Mouse (Mus musculus): ENCODE data around the gene Vwa8. TPM values are rescaled to one million over a fixed set of nuclear protein-coding genes. Genes with fewer than 3 reads are reported as not detected.

The Vwa8 gene
- 10 to 100 TPM; 29.4 to 31.0 TPM for total RNA-seq (2021)
- long read RNA-seq, experiment 1, full-length matches to known transcripts: 4 of 9 reads
- long read RNA-seq, experiment 1, partial matches to known transcripts: 3 of 9 reads
- long read RNA-seq, experiment 1, other reads (novel, unspliced or antisense): 2 of 9 reads
- long read RNA-seq, experiment 2, partial matches to known transcripts: 2 of 8 reads
- long read RNA-seq, experiment 2, other reads (novel, unspliced or antisense): 3 of 8 reads

DNA sequence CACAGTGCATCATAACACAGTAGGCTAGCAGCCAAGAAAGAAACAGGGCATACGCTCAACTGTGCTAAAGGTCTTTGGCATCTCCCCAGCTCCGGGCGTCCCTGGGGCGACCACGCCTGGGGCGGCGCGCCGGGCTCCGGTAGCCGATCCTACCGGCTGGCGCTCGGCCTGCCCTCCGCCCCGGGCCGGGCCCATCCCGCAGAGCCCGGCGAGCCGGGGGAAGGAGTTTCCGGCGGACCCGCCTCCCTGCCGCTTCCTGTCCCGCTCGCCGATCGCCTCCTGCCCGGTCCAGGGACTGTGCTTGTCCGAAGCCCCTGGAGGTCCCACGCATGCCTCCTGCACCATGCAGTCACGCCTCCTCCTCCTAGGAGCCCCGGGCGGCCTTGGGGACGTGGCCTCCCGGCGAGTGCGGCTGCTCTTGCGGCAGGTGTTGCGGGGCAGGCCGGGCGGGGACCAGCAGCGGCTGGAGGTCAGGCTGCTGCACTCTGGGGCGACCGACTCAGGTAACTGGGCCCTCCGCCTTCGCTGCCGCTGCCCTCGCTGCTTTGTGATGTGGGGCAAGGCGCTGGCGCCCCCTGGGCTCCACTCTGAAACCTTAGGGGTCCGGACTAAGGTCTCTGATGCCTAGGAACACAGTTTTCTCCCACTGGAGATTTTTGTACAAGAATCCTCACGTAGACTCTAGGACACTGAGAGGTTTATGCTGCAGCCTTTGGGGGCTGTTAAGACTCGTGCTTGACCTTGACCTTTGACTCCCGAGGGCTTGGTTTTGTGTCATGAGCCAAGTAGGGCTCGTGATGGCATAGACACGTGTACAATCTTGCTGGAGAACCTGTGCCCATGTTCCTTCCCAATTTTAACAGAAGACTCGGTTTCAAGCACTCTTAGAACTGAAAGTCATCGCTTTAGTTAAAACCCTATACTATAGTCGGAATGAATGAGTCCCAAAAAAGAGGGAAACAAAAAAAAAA lies at the start of gene Vwa8:
Gene Vwa8 (plus strand): TSS at position 112 of the 971 bp plus-strand sequence.
- peak; percentile 53 to 73 for DNase-seq (ENCODE audit: low spot score in 2 of 2)
- peak within 1 kb of the TSS; percentile 95 for H3K27ac ChIP-seq
- peak within 1 kb of the TSS; percentile 93 for H3K4me3 ChIP-seq
- TF ChIP-seq CTCF (conservative IDR thresholded peaks at IDR 0.05): peak; percentile 66

DNA sequence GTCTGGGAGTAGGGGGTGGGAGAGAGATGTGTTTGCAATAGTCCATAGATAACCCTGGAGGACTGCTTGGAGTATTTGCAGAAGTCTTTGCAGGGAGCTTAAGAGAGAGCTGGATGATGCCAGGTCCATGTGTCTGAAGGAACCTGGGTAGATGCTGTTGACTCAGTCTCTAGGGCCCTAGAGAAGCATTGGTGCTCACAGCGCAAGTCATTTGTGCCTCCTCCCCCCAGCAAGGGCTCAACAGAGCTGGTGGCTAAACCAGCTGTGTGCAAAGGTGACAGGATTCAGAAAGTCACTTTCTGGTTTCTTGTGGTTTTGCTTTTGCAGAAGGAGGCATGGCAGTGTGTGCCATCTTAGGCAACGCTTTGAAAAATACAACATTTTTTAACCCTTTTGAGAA lies 46.5 kb upstream of the Vwa8 start:
- Histone ChIP-seq H3K27ac (no peak overlapping the region), H3K4me3 (no peak overlapping the region)
- DNase-seq (ENCODE audit: low spot score in 2 of 2): no peak
- TF ChIP-seq CTCF (conservative IDR thresholded peaks at IDR 0.05): no peak

DNA sequence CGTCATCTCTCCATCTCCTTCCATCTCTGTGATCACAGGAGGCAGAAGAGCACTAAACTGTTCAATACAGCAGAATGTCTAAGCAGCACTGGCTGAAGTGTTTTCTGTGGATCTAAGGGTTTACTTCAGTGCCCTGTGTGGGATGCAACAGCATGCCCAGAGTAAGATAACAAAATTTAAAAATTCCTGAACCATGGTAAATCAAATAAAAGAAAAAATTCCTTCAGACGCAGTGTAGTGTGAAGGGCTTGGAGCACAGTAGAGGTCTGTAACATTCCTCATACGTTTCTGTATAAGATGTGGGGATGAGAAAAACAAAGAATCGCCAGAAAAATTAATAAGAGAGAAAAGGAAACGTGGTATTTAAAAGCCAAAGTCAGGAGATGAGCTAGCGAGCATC lies 44.9 kb upstream of the Vwa8 start:
- no peak overlapping the region for H3K4me3 ChIP-seq
- no peak overlapping the region for H3K27ac ChIP-seq
- DNase-seq (ENCODE audit: low spot score in 2 of 2): no peak
- TF ChIP-seq CTCF (conservative IDR thresholded peaks at IDR 0.05): no peak

DNA sequence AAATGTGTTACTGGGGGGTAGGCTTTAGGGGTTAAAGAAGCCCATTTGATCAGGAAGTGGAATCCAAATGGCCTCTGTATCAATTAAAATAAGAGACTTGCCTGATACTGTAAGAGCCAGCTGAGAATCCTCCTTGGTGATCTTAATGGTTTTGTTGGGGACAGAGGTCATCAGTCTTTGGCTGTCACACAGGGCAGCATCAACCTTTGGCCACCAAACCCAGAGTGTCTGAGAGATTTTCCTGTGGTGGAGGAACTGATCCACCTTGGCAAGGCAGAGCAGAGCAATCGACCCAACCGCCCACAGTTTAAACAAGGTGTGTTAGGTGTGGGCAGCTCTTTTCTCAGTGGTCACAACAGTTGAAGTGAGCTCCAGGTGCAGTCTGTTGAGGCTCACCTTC lies 36.0 kb upstream of the Vwa8 start:
- H3K27ac ChIP-seq: no peak overlapping the region
- TF ChIP-seq CTCF (conservative IDR thresholded peaks at IDR 0.05): no peak
- no peak for DNase-seq (ENCODE audit: low spot score in 2 of 2)
- no peak overlapping the region for H3K4me3 ChIP-seq

DNA sequence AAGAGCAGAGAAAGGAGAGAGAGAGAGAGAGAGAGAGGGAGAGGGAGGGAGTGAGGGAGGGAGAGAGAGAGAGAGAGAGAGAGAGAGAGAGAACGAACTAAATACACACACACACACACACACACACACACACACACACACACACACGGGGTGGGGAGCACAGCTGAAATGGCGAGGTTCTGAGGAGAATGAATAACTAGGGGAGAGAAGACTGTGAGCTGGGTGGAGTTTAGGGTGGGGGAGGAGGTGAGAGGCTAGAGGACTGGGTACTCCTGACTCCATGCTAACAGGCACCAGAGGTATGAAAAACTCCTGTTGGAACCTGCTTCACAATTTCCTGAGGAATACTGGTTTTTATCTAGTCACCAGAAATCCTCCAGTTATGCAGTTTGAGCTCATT lies 32.4 kb upstream of the Vwa8 start:
- Histone ChIP-seq H3K27ac (no peak overlapping the region), H3K4me3 (no peak overlapping the region)
- no peak for TF ChIP-seq CTCF (conservative IDR thresholded peaks at IDR 0.05)
- no peak for DNase-seq (ENCODE audit: low spot score in 2 of 2)

- no peak overlapping the region for H3K27ac ChIP-seq
- no peak for TF ChIP-seq CTCF (conservative IDR thresholded peaks at IDR 0.05)
- no peak for DNase-seq (ENCODE audit: low spot score in 2 of 2)
Measured at GRCm38 (mm10) chr14:78817651-78818050, 31.2 kb upstream of the Vwa8 start.

GRCm38 (mm10) chr14:78818406-78818805 lies 30.4 kb upstream of the Vwa8 start:
- no peak overlapping the region for H3K27ac ChIP-seq
- no peak for DNase-seq (ENCODE audit: low spot score in 2 of 2)
- H3K4me3 ChIP-seq: no peak overlapping the region
- TF ChIP-seq CTCF (conservative IDR thresholded peaks at IDR 0.05): no peak

More at GRCm38 (mm10) chr14:78817651-78818050, 31.2 kb upstream of the Vwa8 start:
- no peak overlapping the region for H3K4me3 ChIP-seq

DNA sequence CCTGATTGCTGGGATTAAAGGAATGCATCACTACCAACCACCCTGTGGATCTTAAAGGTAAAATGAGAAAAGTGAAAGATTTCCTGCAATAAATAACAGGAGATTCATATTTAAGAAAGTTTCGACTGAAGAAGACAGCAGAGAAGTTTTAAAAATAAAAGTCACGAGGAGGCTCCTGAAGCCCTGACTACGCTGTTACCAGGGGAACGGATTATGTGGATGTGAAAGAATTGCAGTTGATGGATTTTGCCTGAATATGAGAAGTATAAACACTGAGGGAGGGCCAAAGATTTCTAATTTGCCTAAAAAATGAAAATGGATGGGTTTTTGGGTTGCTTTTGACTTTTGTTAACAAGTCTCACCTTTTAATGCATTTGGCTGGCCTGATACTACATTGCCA lies 24.8 kb upstream of the Vwa8 start:
- TF ChIP-seq CTCF (conservative IDR thresholded peaks at IDR 0.05): no peak
- H3K4me3 ChIP-seq: no peak overlapping the region
- DNase-seq (ENCODE audit: low spot score in 2 of 2): no peak
- no peak overlapping the region for H3K27ac ChIP-seq

- Histone ChIP-seq H3K4me3 (no peak overlapping the region), H3K27ac (no peak overlapping the region)
- no peak for DNase-seq (ENCODE audit: low spot score in 2 of 2)
- no peak for TF ChIP-seq CTCF (conservative IDR thresholded peaks at IDR 0.05)
Measured at GRCm38 (mm10) chr14:78824507-78824906, 24.3 kb upstream of the Vwa8 start.

DNA sequence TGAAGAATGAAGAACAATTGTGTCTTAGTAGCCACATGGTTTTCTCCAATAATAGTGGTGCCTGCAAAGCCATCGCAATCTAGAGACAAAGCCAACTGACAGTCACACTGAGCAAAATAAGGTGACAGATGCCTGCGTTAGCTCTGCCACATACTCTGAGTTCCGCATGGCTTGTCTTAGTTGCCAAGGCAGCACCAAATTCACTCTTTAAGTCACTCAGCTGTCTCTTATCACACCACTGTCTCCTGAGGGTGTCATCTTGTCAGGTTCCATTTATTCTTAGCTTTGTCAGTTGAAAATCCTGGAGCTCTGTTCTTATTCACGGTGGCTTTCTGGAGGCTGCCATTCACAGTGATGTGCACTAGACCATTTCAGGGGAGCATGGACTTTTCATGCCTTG lies 17.7 kb upstream of the Vwa8 start:
- Histone ChIP-seq H3K4me3 (no peak overlapping the region), H3K27ac (no peak overlapping the region)
- DNase-seq (ENCODE audit: low spot score in 2 of 2): no peak
- TF ChIP-seq CTCF (conservative IDR thresholded peaks at IDR 0.05): no peak

DNA sequence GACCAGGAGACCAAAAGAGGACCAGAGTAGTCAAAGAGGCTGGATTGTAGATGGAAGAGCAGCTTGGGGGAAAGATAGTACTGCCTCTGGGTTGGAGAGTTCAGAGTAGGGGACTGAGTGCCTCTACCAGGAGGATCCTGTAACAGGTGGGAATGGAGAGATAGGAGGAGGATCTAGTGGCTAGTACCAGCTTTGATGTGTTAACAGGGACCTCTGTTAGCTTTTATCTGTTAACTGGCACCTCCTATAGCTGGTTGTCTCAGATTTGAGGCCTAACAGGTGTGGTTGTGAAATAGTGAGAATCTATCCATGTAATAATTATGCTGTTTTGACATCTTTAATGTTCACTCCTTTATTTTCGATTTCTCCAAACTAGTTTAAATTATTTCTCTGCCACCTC lies 904 bp upstream of the Vwa8 start:
- no peak for DNase-seq (ENCODE audit: low spot score in 2 of 2)
- Histone ChIP-seq H3K4me3 (no peak overlapping the region), H3K27ac (peak overlapping the region; percentile 95)
- TF ChIP-seq CTCF (conservative IDR thresholded peaks at IDR 0.05): no peak

DNA sequence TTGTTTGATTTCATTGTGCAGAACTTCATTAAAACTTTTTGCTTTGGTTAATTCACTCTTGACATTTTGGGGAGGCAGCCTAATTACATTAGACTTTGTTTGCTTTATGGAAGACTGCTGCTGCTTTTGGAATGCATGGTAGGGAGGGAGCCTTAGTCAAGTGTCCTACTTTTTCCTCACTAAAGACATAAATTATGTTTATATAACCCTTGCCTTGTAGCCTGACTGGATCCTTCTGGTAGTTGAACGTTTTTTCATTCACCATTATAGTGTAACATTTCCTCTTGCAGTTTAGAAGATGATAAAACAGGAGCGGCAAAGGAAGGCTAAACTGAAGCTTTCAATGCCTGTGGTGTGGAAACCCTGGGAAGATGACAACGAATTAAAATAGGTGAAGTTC lies 375 bp upstream of the Vwa8 start:
- no peak for DNase-seq (ENCODE audit: low spot score in 2 of 2)
- Histone ChIP-seq H3K4me3 (peak overlapping the region; percentile 93), H3K27ac (peak overlapping the region; percentile 95)
- TF ChIP-seq CTCF (conservative IDR thresholded peaks at IDR 0.05): no peak

DNA sequence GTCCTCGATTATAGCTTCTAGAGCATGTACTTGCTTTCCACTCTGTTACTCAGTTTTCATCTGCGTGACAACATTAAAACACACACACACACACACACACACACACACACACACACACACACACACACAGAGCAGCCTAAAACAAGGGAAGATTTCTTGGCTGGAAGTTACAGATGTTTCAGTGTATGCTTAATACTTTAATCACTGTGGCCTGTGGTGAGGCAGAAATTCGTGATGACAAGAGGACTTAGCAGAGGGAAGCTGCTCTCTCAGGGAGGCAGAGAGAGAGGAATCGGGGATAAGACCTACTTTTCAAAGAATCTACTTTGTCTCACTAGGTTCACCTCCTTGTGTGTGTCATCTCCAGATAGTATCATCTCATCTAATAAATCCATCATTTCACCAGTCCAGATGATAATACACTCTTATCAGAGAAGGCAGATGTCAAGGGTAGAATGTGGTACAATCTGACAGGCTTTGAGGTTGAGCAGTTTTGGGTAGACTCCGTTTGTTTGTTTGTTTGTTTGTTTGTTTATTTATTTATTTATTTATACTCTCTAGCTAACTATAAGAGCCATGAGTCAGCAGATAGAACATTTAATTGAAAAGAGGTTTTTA lies 1.2 kb downstream of the Vwa8 start:
- no peak for DNase-seq (ENCODE audit: low spot score in 2 of 2)
- no peak for TF ChIP-seq CTCF (conservative IDR thresholded peaks at IDR 0.05)
- Histone ChIP-seq H3K4me3 (peak overlapping the region; percentile 93), H3K27ac (peak overlapping the region; percentile 95)
